Mouse (Mus musculus): ENCODE data around the gene L3mbtl1.

The L3mbtl1 gene

DNA sequence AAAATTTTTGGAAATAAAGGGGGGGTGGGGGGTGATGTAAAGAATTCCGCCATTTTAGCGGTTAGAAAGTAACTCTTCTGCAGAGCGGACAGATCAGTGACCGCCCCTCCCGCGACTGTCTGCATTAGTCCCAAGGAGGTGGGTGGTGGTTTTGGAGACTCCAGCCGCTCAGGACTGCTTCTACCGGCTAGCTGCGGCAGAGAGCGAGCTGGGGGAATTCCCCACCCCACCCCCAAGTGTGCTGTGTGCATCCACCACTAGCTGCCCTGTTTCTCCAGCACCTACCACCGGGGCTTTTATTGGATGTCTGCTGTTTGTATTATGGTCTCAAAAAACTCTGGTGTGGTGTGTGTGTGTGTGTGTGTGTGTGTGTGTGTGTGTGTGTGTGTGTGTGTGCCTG is 659 bp downstream of the L3mbtl1 start:
- no peak for DNase-seq (ENCODE audit: low spot score)

- no peak for DNase-seq (ENCODE audit: low spot score)
Measured at GRCm38 (mm10) chr2:162946964-162947363, 3.7 kb downstream of the L3mbtl1 start.

GRCm38 (mm10) chr2:162947736-162948135 is 4.5 kb downstream of the L3mbtl1 start:
- DNase-seq (ENCODE audit: low spot score): no peak

- DNase-seq (ENCODE audit: low spot score): no peak
Measured at GRCm38 (mm10) chr2:162948221-162948620, 4.9 kb downstream of the L3mbtl1 start.

- no peak for DNase-seq (ENCODE audit: low spot score)
Measured at GRCm38 (mm10) chr2:162950776-162951175, 7.5 kb downstream of the L3mbtl1 start.

- DNase-seq (ENCODE audit: low spot score): no peak
Measured at GRCm38 (mm10) chr2:162956843-162957242, 13.6 kb downstream of the L3mbtl1 start.

DNA sequence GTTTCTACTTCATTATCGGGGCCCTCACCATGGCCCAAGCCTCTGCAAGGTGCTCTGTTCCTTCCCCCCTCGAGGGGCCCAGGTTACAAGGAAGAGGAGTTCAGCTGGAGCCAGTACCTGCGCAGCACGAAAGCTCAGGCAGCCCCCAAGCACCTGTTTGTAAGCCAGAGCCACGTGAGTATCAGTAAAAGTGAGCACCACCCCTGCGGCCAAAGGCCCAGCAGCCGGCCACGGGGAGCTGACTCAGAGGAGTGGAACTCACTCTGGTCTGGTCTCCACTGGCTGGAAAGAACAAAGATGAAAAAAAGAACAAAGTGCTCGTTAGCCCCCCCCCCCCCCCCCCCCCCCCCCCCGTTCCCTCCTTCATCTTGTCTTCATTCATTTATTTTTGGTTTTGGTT is 18.0 kb downstream of the L3mbtl1 start:
- no peak for DNase-seq (ENCODE audit: low spot score)

DNA sequence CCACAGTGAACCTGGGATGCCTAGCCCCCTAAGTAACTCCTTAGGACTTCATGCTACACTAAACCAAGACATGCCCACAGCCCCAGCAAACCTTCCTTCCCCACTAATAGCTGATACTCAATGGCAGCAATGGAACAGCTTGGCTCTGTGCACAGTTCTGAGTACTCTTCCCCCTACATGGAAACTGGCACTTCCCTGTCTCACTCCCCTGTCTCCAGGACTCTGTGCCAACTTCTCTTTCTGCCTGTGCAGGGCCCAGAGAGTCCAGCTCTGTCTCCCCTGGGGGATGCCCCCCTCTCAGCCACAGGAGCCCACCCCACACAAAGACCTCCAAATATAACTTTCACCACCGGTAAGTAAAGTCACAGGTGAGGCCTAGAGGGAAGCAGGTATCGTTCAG is 23.5 kb downstream of the L3mbtl1 start:
- no peak for DNase-seq (ENCODE audit: low spot score)

- peak; percentile 32 for DNase-seq (ENCODE audit: low spot score)
Measured at GRCm38 (mm10) chr2:162968357-162968756, 25.1 kb downstream of the L3mbtl1 start.

- no peak for DNase-seq (ENCODE audit: low spot score)
Measured at GRCm38 (mm10) chr2:162969101-162969500, 25.8 kb downstream of the L3mbtl1 start.

GRCm38 (mm10) chr2:162970896-162971295 is 27.6 kb downstream of the L3mbtl1 start:
- DNase-seq (ENCODE audit: low spot score): no peak

GRCm38 (mm10) chr2:162972752-162973151 is 29.5 kb downstream of the L3mbtl1 start:
- no peak for DNase-seq (ENCODE audit: low spot score)

DNA sequence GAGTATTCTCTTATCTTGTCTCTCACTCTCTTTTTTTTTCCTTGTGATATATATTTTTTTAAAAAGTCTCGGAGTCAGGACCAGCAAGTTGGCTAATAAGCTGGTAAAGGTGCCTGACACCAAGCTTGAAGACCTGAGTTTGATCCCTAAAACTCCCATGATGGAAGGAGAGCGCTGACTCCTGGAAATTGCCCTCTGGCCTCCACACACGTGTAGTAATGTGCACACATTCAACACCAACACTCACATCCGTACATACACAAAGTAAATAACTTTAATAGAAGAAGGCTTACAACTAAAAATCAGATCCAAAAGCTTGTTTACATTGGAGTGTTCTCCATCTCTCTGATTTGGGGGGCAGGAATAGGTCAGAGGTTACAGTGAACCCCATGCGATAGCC is 29.9 kb downstream of the L3mbtl1 start:
- no peak for DNase-seq (ENCODE audit: low spot score)

DNA sequence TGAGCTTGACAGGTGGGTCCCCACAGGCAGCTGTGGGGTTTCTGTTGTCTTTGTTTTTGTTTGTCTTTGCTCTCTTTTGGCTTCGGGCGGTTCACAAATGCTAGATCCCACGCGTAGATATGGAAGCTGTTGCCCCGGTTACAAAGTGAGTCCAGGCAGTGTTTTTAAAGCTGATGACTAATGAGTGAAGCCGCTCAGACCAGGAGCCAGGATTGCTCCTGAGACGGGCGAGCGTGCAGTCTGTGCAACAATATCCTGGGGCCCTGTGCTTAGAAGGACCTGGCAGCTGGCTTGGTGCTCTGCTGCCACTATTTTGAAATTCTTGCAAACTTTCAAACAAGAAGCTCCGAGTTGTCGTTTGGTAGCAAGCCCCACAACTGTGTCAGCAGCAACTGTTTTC is 30.4 kb downstream of the L3mbtl1 start:
- no peak for DNase-seq (ENCODE audit: low spot score)

GRCm38 (mm10) chr2:162975157-162975775 is 32.0 kb downstream of the L3mbtl1 start:
- DNase-seq (ENCODE audit: low spot score): no peak

DNA sequence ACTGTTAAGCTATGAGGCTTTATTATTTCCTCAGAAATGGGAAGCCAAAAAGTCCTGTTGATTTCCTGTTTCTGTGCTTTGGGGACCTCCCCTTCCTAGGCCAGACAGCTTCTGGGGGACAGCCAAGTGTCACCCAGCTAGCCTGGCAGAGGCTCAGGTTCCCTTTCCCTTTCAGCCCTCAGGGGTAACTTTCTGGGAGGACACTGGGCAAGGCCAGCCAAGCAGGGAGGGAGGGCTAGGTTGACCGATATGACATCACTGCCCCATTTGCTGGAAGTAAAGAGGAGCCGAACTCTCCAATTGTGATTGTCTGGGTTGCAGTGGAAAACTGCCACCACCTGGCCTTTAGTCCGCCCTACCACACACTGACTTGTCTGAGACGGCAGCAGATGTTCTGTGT is 32.7 kb downstream of the L3mbtl1 start:
- no peak for DNase-seq (ENCODE audit: low spot score)

DNA sequence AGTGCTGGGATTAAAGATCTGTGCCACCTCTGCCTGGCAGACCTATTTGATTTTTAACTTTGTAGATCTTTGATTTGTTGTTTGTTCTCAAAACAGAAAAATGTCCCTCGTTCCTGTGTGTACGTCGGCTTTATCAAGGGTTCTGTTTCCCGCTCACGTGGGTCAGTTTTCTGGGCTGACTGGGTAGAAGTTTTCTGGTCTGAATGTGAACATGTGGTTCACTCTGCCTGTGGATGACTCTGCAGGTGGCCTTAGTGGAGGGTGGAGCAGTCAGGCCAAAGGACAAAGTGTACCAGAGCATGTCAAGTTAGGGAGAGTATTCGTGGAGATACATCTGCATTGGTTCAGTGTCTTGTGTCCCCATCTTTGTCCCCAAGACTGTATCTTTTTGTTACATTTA is 41.1 kb downstream of the L3mbtl1 start:
- no peak for DNase-seq (ENCODE audit: low spot score)

GRCm38 (mm10) chr2:162985923-162986322 is 42.7 kb downstream of the L3mbtl1 start:
- peak; percentile 43 for DNase-seq (ENCODE audit: low spot score)

DNA sequence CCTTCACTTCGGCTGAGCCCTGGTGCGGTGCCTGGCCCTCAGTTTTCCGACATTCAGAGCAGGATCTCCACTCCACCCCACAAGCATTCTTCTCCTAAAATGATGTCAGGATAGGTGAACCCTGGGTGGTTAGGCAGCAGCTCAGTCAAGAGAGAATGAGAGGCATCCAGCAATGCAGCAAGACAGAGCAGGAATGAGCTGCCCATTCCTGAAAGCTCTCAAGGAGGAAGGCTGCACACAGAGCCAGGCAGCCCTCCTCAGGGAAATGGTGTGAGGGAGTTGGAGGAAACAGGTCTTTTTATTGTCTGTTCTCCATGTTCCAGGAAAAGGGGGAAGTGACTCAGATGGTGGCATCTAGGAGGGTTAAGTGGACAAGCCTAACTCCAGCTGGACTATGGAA is 43.5 kb downstream of the L3mbtl1 start:
- DNase-seq (ENCODE audit: low spot score): no peak

- DNase-seq (ENCODE audit: low spot score): no peak
Measured at GRCm38 (mm10) chr2:162987218-162987617, 43.9 kb downstream of the L3mbtl1 start, which contains the start of gene Sgk2. Sgk2 (plus strand) TSS chr2:162987330.

DNA sequence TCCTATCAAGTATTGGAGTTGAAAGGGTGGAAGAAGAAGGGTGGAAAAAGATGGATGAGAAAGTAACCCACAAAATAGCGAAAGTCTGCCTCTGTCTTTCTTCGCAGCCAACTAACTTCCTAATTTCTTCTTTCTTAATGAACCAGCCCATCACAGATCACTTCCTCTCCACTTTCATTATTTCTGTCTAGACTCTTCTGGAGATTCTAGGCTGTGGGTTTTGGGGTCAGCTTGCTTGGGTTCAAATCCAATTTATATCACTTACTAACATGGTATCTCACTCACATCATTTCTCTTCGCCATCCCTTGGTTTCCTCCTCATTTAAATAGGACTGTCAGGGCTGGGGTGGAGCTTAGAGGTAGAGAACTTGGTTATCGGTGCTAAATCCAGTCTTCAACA is 45.0 kb downstream of the L3mbtl1 start:
- DNase-seq (ENCODE audit: low spot score): no peak

DNA sequence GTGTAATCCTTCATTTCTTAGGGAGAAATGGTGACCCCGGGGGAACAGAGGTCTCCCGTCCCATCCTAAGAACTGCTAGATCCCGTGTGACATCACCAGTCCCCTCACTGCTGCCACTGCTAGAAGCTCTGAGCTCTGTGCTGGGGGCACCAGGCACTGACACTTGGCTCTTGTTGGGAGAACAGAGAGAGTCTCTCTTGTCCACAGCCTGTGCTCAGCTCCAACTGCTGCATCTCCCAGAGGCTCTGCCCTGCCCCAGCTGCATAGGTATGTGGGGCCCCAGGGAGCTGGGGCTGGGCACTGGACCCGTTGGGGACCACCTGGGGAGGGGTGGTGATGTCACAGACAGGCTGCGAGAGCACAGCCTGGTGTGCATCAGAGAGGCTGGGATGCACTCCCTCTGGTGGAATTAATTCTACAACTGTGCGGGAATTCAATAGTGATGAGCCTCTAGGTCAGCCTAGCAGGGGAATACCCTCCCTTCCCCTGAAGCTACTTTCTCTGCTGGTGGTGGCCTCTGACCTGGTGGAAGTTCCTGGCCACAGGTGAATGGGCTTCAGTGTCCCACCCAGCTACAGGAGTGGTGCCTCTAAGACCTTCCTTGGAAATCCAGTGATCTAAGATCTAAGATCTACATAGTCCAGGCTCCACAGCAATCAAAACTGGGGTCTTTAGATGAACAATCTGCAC is 48.3 kb downstream of the L3mbtl1 start:
- DNase-seq (ENCODE audit: low spot score): no peak

GRCm38 (mm10) chr2:162992084-162992437 is 48.8 kb downstream of the L3mbtl1 start:
- no peak for DNase-seq (ENCODE audit: low spot score)

Measured in ovary, postnatal 14 days (tissue).